Mouse (Mus musculus) duodenum, adult 2 months (tissue): Measurements from ENCODE around the gene Cyp2j9. TPM values are rescaled to one million over a fixed set of nuclear protein-coding genes. Genes with fewer than 3 reads are reported as not detected.

Source experiments
- polyA plus RNA-seq: library from polyadenylated mRNA; depleted of rRNA; stranded (reverse); fragments of >200 nt; gene quantifications from 2 replicates; pipeline ENCODE4 v1.2.3, GENCODE M21; 2012; ENCODE audit warnings: low replicate concordance; rRNA removed

Gene Cyp2j9
- 2.5 and 3.6 TPM in 2 replicates for polyA plus RNA-seq

DNA sequence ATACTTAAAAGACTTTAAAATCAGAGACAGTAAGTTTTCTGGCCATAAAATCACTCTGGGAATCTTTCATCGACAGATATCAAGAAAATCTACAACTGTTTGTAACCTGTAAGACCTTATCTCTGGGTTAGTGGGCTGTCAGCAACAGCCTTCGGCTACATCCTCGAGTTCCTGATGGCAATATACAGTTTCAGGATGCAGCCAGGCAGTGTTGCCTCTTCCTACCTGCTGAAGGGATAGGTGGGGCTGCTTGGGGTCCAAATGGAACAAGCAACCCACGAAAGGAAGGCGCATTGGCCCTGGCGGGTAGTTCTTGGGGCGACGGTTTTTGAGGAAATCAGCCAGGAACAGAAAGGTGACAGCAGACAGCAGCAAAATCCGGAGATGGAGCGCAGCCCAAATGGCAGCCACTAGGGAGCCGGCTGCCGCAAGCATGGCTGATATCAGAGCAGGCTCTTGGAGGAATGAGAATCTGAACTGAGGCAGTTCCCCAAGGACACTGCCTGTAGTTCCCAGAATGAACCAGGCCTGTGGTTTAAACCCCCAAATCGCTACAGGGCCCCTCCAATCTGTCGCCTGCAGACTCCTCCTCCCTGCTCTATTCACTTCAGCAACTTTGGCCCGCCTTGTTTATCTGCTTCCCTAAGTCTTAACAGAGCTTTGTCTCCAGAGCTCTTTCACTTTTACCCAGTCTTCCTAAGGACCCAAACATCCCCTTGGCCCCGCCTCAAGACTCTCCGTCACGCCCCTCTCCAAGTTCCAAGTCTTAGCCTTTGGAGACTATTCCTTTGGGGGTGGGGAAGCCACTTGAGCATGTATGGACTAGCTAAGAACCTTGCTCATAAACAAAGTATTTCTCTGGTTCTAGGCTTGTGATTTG lies at the start of gene Cyp2j9:
Gene Cyp2j9 (minus strand): TSS at position 668 of the 880 bp plus-strand sequence.

GRCm38 (mm10) chr4:96553133-96553819 lies 38.1 kb downstream of the Cyp2j9 start, which contains the start of gene Cyp2j6:
Gene Cyp2j6 (minus strand): TSS chr4:96553661.

Other genes with a start within 250 kb of the Cyp2j9 start
- gene Cyp2j11, start 242.9 kb downstream of the Cyp2j9 start, polyA plus RNA-seq: not detected in 2 replicates
- 0.08 TPM in 1 of 2 replicates, not detected in the other for gene Cyp2j8, start 84.2 kb downstream of the Cyp2j9 start, polyA plus RNA-seq
- 21.8 and 23.9 TPM in 2 replicates for gene Cyp2j6, start 37.9 kb downstream of the Cyp2j9 start, polyA plus RNA-seq
- gene Cyp2j5, start 72.6 kb upstream of the Cyp2j9 start, polyA plus RNA-seq: not detected in 2 replicates
- not detected in 2 replicates for gene Gm12695, start 193.6 kb upstream of the Cyp2j9 start, polyA plus RNA-seq